ENCODE assay signal across 28 mouse cellular contexts in the genomic region with DNA sequence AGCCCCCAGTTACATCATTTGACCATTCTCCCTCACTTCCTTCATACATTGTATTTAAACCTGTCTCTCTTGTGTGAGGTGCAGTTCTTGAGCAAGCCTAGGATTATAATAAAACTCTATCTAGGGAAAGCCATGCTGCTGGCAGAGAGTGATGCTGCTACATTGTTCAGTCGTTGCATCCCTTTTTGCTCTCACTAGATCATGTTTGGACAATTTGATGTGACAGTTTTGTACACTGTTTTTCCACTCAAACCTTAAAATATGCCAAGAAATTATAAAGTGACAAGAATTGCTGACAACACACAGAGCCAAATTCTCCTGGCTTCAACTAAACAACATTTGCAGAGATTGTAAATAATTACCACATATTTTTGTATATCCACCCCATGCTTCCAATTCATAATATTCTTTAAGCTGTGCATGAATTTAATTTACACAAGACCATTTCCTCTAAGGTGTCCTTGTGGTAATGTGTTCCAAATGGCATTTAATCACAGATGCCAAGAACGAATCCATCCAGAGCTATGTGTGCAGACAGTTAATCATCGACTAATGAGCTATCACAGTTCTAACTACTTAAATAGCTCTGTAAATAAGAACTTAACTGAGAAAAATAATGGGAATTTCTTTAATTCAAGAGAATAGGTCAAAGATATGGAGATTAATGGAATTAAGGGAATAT.
DNase-seq lines count a peak whose midpoint lies in the region; ATAC-seq lines count a peak whose summit lies in the region.
"Had no signal": no experiment of that assay in that cellular context is flagged by ENCODE, and none has a peak within 500 bp of the region (broad histone marks: within the 10 kb centered on the region; RNA-seq: fewer than 3 reads in every experiment).

No protein-coding gene starts in this region.

- 55% methylated on average over 3 of the region's 3 CpGs for WGBS in hindbrain, embryonic 14.5 days
- 83% methylated on average over 3 of the region's 3 CpGs for WGBS in hindbrain, embryonic 10.5 days
- 89% methylated on average over 3 of the region's 3 CpGs for WGBS in midbrain, embryonic 11.5 days
- whole genome bisulfite sequencing in midbrain, embryonic 15.5 days, result 74% methylated on average over 3 of the region's 3 CpGs

- H3K9me3 ChIP-seq in hindbrain, embryonic 14.5 days (ENCODE audit: control insufficient read depth, low read length), result no peaks in the 10 kb centered on the region
- H3K9me3 ChIP-seq in hindbrain, embryonic 10.5 days, result no peaks in the 10 kb centered on the region
- no peaks in the 10 kb centered on the region for H3K9me3 ChIP-seq in midbrain, embryonic 11.5 days (ENCODE audit: control insufficient read depth, low read length)
- H3K9me3 ChIP-seq in midbrain, embryonic 15.5 days, result no peaks in the 10 kb centered on the region
- H3K9me3 ChIP-seq: embryonic facial prominence, embryonic 15.5 days; heart, embryonic 10.5 days; heart, embryonic 15.5 days; intestine, embryonic 15.5 days; liver, embryonic 12.5 days; neural tube, embryonic 13.5 days had no signal

- peak; percentile 37 for DNase-seq in hindbrain, embryonic 14.5 days (ENCODE audit: low spot score)
- DNase-seq in hindbrain, embryonic 10.5 days (ENCODE audit: low spot score), result no peak
- DNase-seq in midbrain, embryonic 11.5 days (ENCODE audit: low spot score, missing footprints), result peak; percentile 62
- DNase-seq in brain, embryonic 18.5 days (ENCODE audit: low read depth, low spot score), result peak; percentile 18
- no peak for DNase-seq in cerebellum, adult 8-10 months
- DNase-seq: adrenal gland, postnatal 10 days; cerebellum, adult 11-12 months; cerebellum, postnatal 10 days; gastrocnemius, postnatal 25 days; heart, adult 11 months; kidney, adult 2 months; layer of hippocampus, postnatal 36 days; left cerebral cortex, postnatal 4 days; liver, postnatal 0 days; right cerebral cortex, postnatal 14 days had no signal

- no peak overlapping the region for H3K4me3 ChIP-seq in hindbrain, embryonic 14.5 days (replicated peaks; ENCODE audit: low read length)
- no peak overlapping the region for H3K4me3 ChIP-seq in hindbrain, embryonic 10.5 days
- H3K4me3 ChIP-seq in midbrain, embryonic 11.5 days (ENCODE audit: low read depth, low read length), result no peak overlapping the region
- H3K4me3 ChIP-seq in midbrain, embryonic 15.5 days, result no peak overlapping the region
- H3K4me3 ChIP-seq: embryonic facial prominence, embryonic 15.5 days; heart, embryonic 10.5 days; heart, embryonic 15.5 days; intestine, embryonic 15.5 days; liver, embryonic 12.5 days; myocyte; neural tube, embryonic 13.5 days had no signal

- no peak overlapping the region for H3K9ac ChIP-seq in hindbrain, embryonic 14.5 days
- no peak overlapping the region for H3K9ac ChIP-seq in midbrain, embryonic 11.5 days (ENCODE audit: low read length)
- H3K9ac ChIP-seq in midbrain, embryonic 15.5 days, result no peak overlapping the region
- H3K9ac ChIP-seq: embryonic facial prominence, embryonic 15.5 days; heart, embryonic 15.5 days; intestine, embryonic 15.5 days; liver, embryonic 12.5 days; liver, postnatal 0 days; neural tube, embryonic 13.5 days had no signal

- H3K4me2 ChIP-seq in hindbrain, embryonic 14.5 days (replicated peaks), result no peak overlapping the region
- H3K4me2 ChIP-seq in midbrain, embryonic 11.5 days, result no peak overlapping the region
- H3K4me2 ChIP-seq in midbrain, embryonic 15.5 days, result no peak overlapping the region
- H3K4me2 ChIP-seq: embryonic facial prominence, embryonic 15.5 days; heart, embryonic 15.5 days; intestine, embryonic 15.5 days; liver, embryonic 12.5 days; neural tube, embryonic 13.5 days had no signal

- ATAC-seq in hindbrain, embryonic 14.5 days (ENCODE audit: low FRiP score), result no peak
- no peak for ATAC-seq in midbrain, embryonic 11.5 days (ENCODE audit: low FRiP score)
- ATAC-seq in midbrain, embryonic 15.5 days (replicated peaks), result no peak
- ATAC-seq: hindbrain, embryonic 16.5 days; intestine, embryonic 15.5 days; liver, embryonic 12.5 days; liver, postnatal 0 days; lung, postnatal 0 days; midbrain, embryonic 16.5 days had no signal

- no peaks in the 10 kb centered on the region for H3K36me3 ChIP-seq in hindbrain, embryonic 14.5 days (replicated peaks; ENCODE audit: control insufficient read depth, insufficient read depth)
- no peaks in the 10 kb centered on the region for H3K36me3 ChIP-seq in hindbrain, embryonic 10.5 days
- no peaks in the 10 kb centered on the region for H3K36me3 ChIP-seq in midbrain, embryonic 11.5 days (ENCODE audit: control insufficient read depth, insufficient read depth, low read length)
- H3K36me3 ChIP-seq in midbrain, embryonic 15.5 days (replicated peaks), result no peaks in the 10 kb centered on the region
- H3K36me3 ChIP-seq: embryonic facial prominence, embryonic 15.5 days; heart, embryonic 10.5 days; heart, embryonic 15.5 days; intestine, embryonic 15.5 days; liver, embryonic 12.5 days; neural tube, embryonic 13.5 days had no signal

- no peak overlapping the region for H3K27ac ChIP-seq in hindbrain, embryonic 14.5 days
- no peak overlapping the region for H3K27ac ChIP-seq in hindbrain, embryonic 10.5 days
- H3K27ac ChIP-seq in midbrain, embryonic 11.5 days (ENCODE audit: low read depth, low read length), result no peak overlapping the region
- H3K27ac ChIP-seq in midbrain, embryonic 15.5 days, result no peak overlapping the region
- H3K27ac ChIP-seq: embryonic facial prominence, embryonic 15.5 days; heart, embryonic 10.5 days; heart, embryonic 15.5 days; intestine, embryonic 15.5 days; liver, embryonic 12.5 days; macrophage; neural tube, embryonic 13.5 days had no signal

- no peaks in the 10 kb centered on the region for H3K4me1 ChIP-seq in hindbrain, embryonic 14.5 days (replicated peaks; ENCODE audit: control insufficient read depth, insufficient read depth, low read length)
- H3K4me1 ChIP-seq in hindbrain, embryonic 10.5 days (replicated peaks), result no peaks in the 10 kb centered on the region
- no peaks in the 10 kb centered on the region for H3K4me1 ChIP-seq in midbrain, embryonic 11.5 days (ENCODE audit: control insufficient read depth, insufficient read depth, low read length)
- no peaks in the 10 kb centered on the region for H3K4me1 ChIP-seq in midbrain, embryonic 15.5 days
- H3K4me1 ChIP-seq: embryonic facial prominence, embryonic 15.5 days; heart, embryonic 10.5 days; heart, embryonic 15.5 days; intestine, embryonic 15.5 days; liver, embryonic 12.5 days; neural tube, embryonic 13.5 days had no signal

- H3K27me3 ChIP-seq in hindbrain, embryonic 14.5 days (ENCODE audit: control insufficient read depth, insufficient read depth, low read length), result no peaks in the 10 kb centered on the region
- H3K27me3 ChIP-seq in hindbrain, embryonic 10.5 days (ENCODE audit: insufficient read depth, poor library complexity, severe bottlenecking), result no peaks in the 10 kb centered on the region
- no peaks in the 10 kb centered on the region for H3K27me3 ChIP-seq in midbrain, embryonic 11.5 days (ENCODE audit: control insufficient read depth, insufficient read depth, low read length)
- no peaks in the 10 kb centered on the region for H3K27me3 ChIP-seq in midbrain, embryonic 15.5 days (replicated peaks)
- H3K27me3 ChIP-seq: CH12.LX; embryonic facial prominence, embryonic 15.5 days; heart, embryonic 15.5 days; intestine, embryonic 15.5 days; liver, embryonic 12.5 days; neural tube, embryonic 13.5 days had no signal

Comparison
In these comparisons a context has a peak if more than half of its experiments do, and no peak if none do; other contexts are left out.
1. DNase-seq: peak in hindbrain, embryonic 14.5 days (single experiment), midbrain, embryonic 11.5 days (single experiment) and brain, embryonic 18.5 days (single experiment); none in hindbrain, embryonic 10.5 days (single experiment) and cerebellum, adult 8-10 months (single experiment).